Mouse (Mus musculus) ES-E14 (cell line): ENCODE measurements around the gene Epb41l5. TPM values are rescaled to one million over a fixed set of nuclear protein-coding genes. Genes with fewer than 3 reads are reported as not detected.

Experiments used
- DNase-seq: peaks from one replicate; pipeline ENCODE4 v3.0.0-alpha.2; 2013; ENCODE audit warnings: low read depth, low spot score
- H3K27ac ChIP-seq: 2 replicates; pipeline ENCODE4 v1.5.1; 2012; ENCODE audit warnings: low read depth, mild to moderate bottlenecking, low read length, moderate library complexity, mixed read lengths; ENCODE audit not compliant: poor library complexity, insufficient read depth, severe bottlenecking
- H3K36me3 ChIP-seq: 2 replicates; pipeline ENCODE4 v1.6.1; 2012; ENCODE audit warnings: mild to moderate bottlenecking, low read length, moderate library complexity, mixed read lengths; ENCODE audit not compliant: control insufficient read depth, poor library complexity, insufficient read depth, severe bottlenecking
- H3K4me1 ChIP-seq, 2 experiments: fragments of 150-350 bp in 1 of 2; sonication (generic) in 1 of 2; 2 replicates each; pipeline ENCODE4 v1.6.1; 2012; ENCODE audit warnings: low read length in 2 of 2, mild to moderate bottlenecking in 1 of 2, mixed read lengths in 1 of 2; ENCODE audit not compliant: control insufficient read depth in 2 of 2, insufficient read depth in 2 of 2, poor library complexity in 1 of 2
- H3K4me3 ChIP-seq, 2 experiments: fragments of 150-350 bp in 1 of 2; sonication (generic) in 1 of 2; 2 replicates each; pipeline ENCODE4 v1.5.1; 2012; ENCODE audit warnings: low read length in 2 of 2, low read depth in 1 of 2, mild to moderate bottlenecking in 1 of 2, mixed read lengths in 1 of 2; ENCODE audit not compliant: insufficient read depth in 1 of 2, poor library complexity in 1 of 2, severe bottlenecking in 1 of 2
- H3K9ac ChIP-seq: 2 replicates; pipeline ENCODE4 v1.6.1; 2012; ENCODE audit warnings: low read depth, mild to moderate bottlenecking, low read length, mixed read lengths; ENCODE audit not compliant: poor library complexity, insufficient read depth, severe bottlenecking
- H3K9me3 ChIP-seq: fragments of 150-350 bp; sonication (generic); 2 replicates; pipeline ENCODE4 v1.6.1; 2012; ENCODE audit warnings: low read depth, mild to moderate bottlenecking, low read length; ENCODE audit not compliant: control insufficient read depth, insufficient read depth
- CHD2 ChIP-seq: IDR thresholded peaks from 2 replicates; pipeline ENCODE4 v1.6.1; 2014; ENCODE audit warnings: mild to moderate bottlenecking, low read depth, low read length, inconsistent platforms
- HCFC1 ChIP-seq: IDR thresholded peaks from 2 replicates; pipeline ENCODE4 v1.6.1; 2012; ENCODE audit warnings: low read length, inconsistent platforms, borderline replicate concordance; ENCODE audit not compliant: insufficient read depth
- MAFK ChIP-seq: IDR thresholded peaks from 2 replicates; pipeline ENCODE4 v1.6.1; 2014; ENCODE audit warnings: mild to moderate bottlenecking, low read depth, low read length, inconsistent platforms; ENCODE audit not compliant: insufficient read depth
- ZC3H11A ChIP-seq: IDR thresholded peaks from 2 replicates; pipeline ENCODE4 v1.6.1; 2012; ENCODE audit warnings: low read depth, mild to moderate bottlenecking, inconsistent platforms, low read length, borderline replicate concordance
- ZNF384 ChIP-seq: IDR thresholded peaks from 2 replicates; pipeline ENCODE4 v1.6.1; 2012; ENCODE audit warnings: low read depth, low read length, inconsistent platforms
- in situ Hi-C, 2 experiments: fragments of 600-800 bp; cut with MboI; formaldehyde crosslinking; loops; one replicate each; pipeline ENCODE4 v1.15.1; 2025; ENCODE audit warnings: low sequenced_read_pairs in 2 of 2, inconsistent platforms in 1 of 2; ENCODE audit not compliant: unreplicated experiment in 2 of 2
- total RNA-seq: library from RNA; depleted of rRNA; stranded (reverse); fragments of 300-350 nt; gene quantifications from 2 replicates; pipeline ENCODE4 v1.2.3, GENCODE M21; 2012

The Epb41l5 gene
- total RNA-seq, 1 experiment, result 13.4 TPM

- no peaks in the 10 kb centered on the region; the same call in 1 of the 2 replicates for H3K36me3 ChIP-seq
- no peaks in the 10 kb centered on the region for H3K9me3 ChIP-seq
- H3K4me3 ChIP-seq, result no peak overlapping the region
- no peak overlapping the region for H3K9ac ChIP-seq
- DNase-seq, result no peak
- TF ChIP-seq ZNF384 (no peak), CHD2 (no peak), ZC3H11A (peak; percentile 35; the same call in 1 of the 2 replicates), HCFC1 (no peak), MAFK (no peak)
- H3K27ac ChIP-seq, result no peak overlapping the region
- in situ Hi-C loops, result no loop called here
- no peaks in the 10 kb centered on the region for H3K4me1 ChIP-seq
Observed at GRCm38 (mm10) chr1:119674984-119675383, 26.2 kb upstream of the Epb41l5 start.

- no peaks in the 10 kb centered on the region for H3K4me1 ChIP-seq
- no peak overlapping the region for H3K27ac ChIP-seq
- no peak for DNase-seq
- in situ Hi-C loops, result no loop called here
- H3K9me3 ChIP-seq, result no peaks in the 10 kb centered on the region
- H3K9ac ChIP-seq, result no peak overlapping the region
- H3K4me3 ChIP-seq, result no peak overlapping the region
- H3K36me3 ChIP-seq, result no peaks in the 10 kb centered on the region
- TF ChIP-seq ZC3H11A, result no peak
- TF ChIP-seq HCFC1, result no peak
- no peak for TF ChIP-seq CHD2
- no peak for TF ChIP-seq ZNF384
Observed at GRCm38 (mm10) chr1:119666904-119667303, 18.1 kb upstream of the Epb41l5 start.

GRCm38 (mm10) chr1:119654307-119654706 lies 5.5 kb upstream of the Epb41l5 start:
- Histone ChIP-seq H3K27ac (no peak overlapping the region), H3K4me3 (no peak overlapping the region), H3K9me3 (no peaks in the 10 kb centered on the region), H3K36me3 (no peaks in the 10 kb centered on the region), H3K4me1 (no peaks in the 10 kb centered on the region), H3K9ac (no peak overlapping the region)
- TF ChIP-seq MAFK (no peak), HCFC1 (no peak), ZNF384 (no peak), CHD2 (no peak)
- DNase-seq, result no peak
- in situ Hi-C loops, result no loop called here

GRCm38 (mm10) chr1:119650386-119650785 lies 1.6 kb upstream of the Epb41l5 start:
- Histone ChIP-seq H3K36me3 (no peaks in the 10 kb centered on the region), H3K9ac (no peak overlapping the region), H3K4me3 (no peak overlapping the region), H3K4me1 (peaks cover 0 to 3% of the 10 kb centered on the region in 2 experiments; a peak in 1 of 4 replicates), H3K9me3 (no peaks in the 10 kb centered on the region), H3K27ac (no peak overlapping the region)
- in situ Hi-C loops, result no loop called here
- DNase-seq, result no peak
- TF ChIP-seq CHD2 (no peak), ZNF384 (no peak), ZC3H11A (no peak), MAFK (no peak), HCFC1 (no peak)

- in situ Hi-C loops, result no loop called here
- H3K27ac ChIP-seq, result no peak overlapping the region
- DNase-seq, result no peak
Observed at GRCm38 (mm10) chr1:119649627-119650026, 827 bp upstream of the Epb41l5 start.

More at GRCm38 (mm10) chr1:119649627-119650026, 827 bp upstream of the Epb41l5 start:
- H3K36me3 ChIP-seq, result no peaks in the 10 kb centered on the region
- no peak overlapping the region for H3K4me3 ChIP-seq
- no peak overlapping the region for H3K9ac ChIP-seq
- no peaks in the 10 kb centered on the region for H3K9me3 ChIP-seq
- peaks cover 0 to 3% of the 10 kb centered on the region in 2 experiments; a peak in 1 of 4 replicates for H3K4me1 ChIP-seq
- TF ChIP-seq ZNF384 (no peak), ZC3H11A (no peak), MAFK (no peak), HCFC1 (no peak), CHD2 (no peak)
